Mouse (Mus musculus) liver, embryonic 13.5 days (tissue): ENCODE results near the gene Gmppa. TPM values are rescaled to one million over a fixed set of nuclear protein-coding genes. Genes with fewer than 3 reads are reported as not detected.

Source experiments
- ATAC-seq: fragments of 200-750 bp; cut with Nextera tagmentation; 2 replicates; pipeline ENCODE4 v1.8.0; 2017; ENCODE audit warnings: low read depth, mild to moderate bottlenecking, moderate number of reproducible peaks, moderate library complexity
- DNase-seq: peaks from one replicate; pipeline ENCODE4 v3.0.0; 2022
- H3K27ac ChIP-seq: fragments of 300-500 bp; sonication (generic); 2 replicates; pipeline ENCODE4 v1.5.1; 2015; ENCODE audit warnings: moderate library complexity, mild to moderate bottlenecking, inconsistent platforms
- H3K27me3 ChIP-seq: fragments of 300-500 bp; sonication (generic); 2 replicates; pipeline ENCODE4 v1.6.1; 2015; ENCODE audit warnings: mild to moderate bottlenecking, inconsistent platforms
- H3K36me3 ChIP-seq: fragments of 300-500 bp; sonication (generic); 2 replicates; pipeline ENCODE4 v1.6.1; 2015; ENCODE audit warnings: mild to moderate bottlenecking, inconsistent platforms
- H3K4me1 ChIP-seq: fragments of 300-500 bp; sonication (generic); replicated peaks from 2 replicates; pipeline ENCODE4 v1.6.1; 2015; ENCODE audit warnings: inconsistent platforms
- H3K4me2 ChIP-seq: fragments of 300-500 bp; sonication (generic); 2 replicates; pipeline ENCODE4 v1.6.1; 2015; ENCODE audit warnings: inconsistent platforms, mild to moderate bottlenecking, moderate library complexity
- H3K4me3 ChIP-seq: fragments of 300-500 bp; sonication (generic); replicated peaks from 2 replicates; pipeline ENCODE4 v1.5.1; 2015; ENCODE audit warnings: mild to moderate bottlenecking, inconsistent platforms
- H3K9ac ChIP-seq: fragments of 300-500 bp; sonication (generic); 2 replicates; pipeline ENCODE4 v1.6.1; 2015; ENCODE audit warnings: mild to moderate bottlenecking, inconsistent platforms
- H3K9me3 ChIP-seq: fragments of 300-500 bp; sonication (generic); replicated peaks from 2 replicates; pipeline ENCODE4 v1.6.1; 2016; ENCODE audit warnings: inconsistent platforms
- WGBS: fragments of 180-500 bp; shearing (Covaris S2); methylation state at CpG from one replicate; pipeline ENCODE4 v1.1.7; 2015; ENCODE audit not compliant: insufficient replicate concordance; 5-methylcytosine and 5-hydroxymethylcytosine counted together
- polyA plus RNA-seq: library from polyadenylated mRNA; unstranded; fragments of >200 nt; fragmentation: Nextera tagmentation; extraction: Ambion mirVana; gene quantifications from 2 replicates; pipeline ENCODE4 v1.2.1, GENCODE M21; 2015

Gene Gmppa
- polyA plus RNA-seq, 1 experiment from 2014 or later = 37.1 TPM

- H3K27me3 ChIP-seq = peaks cover 91% of the 10 kb centered on the region
- peaks cover 26% of the 10 kb centered on the region for H3K36me3 ChIP-seq
- H3K9me3 ChIP-seq = no peaks in the 10 kb centered on the region
- H3K4me1 ChIP-seq = peaks cover 30% of the 10 kb centered on the region
- no peak overlapping the region for H3K27ac ChIP-seq
- whole genome bisulfite sequencing = 8% methylated on average over 35 of the region's 35 CpGs
- DNase-seq = peak; percentile 72
- peak; percentile 6; the same call in 1 of the 2 replicates for ATAC-seq
- no peak overlapping the region for H3K9ac ChIP-seq
- H3K4me3 ChIP-seq = peak overlapping the region; percentile 73
- H3K4me2 ChIP-seq = peak overlapping the region; percentile 96
These were observed 41.7 kb downstream of the Gmppa start for GRCm38 (mm10) chr1:75477264-75477965.

GRCm38 (mm10) chr1:75477966-75478290, 42.2 kb downstream of the Gmppa start:
- Histone ChIP-seq H3K4me1 (peaks cover 30% of the 10 kb centered on the region), H3K4me3 (peak overlapping the region; percentile 73), H3K4me2 (peak overlapping the region; percentile 96), H3K9me3 (no peaks in the 10 kb centered on the region), H3K27ac (no peak overlapping the region), H3K36me3 (peaks cover 24% of the 10 kb centered on the region), H3K9ac (no peak overlapping the region), H3K27me3 (peaks cover 91% of the 10 kb centered on the region)
- DNase-seq (no peak), ATAC-seq (no peak)
- 31% methylated on average over 3 of the region's 3 CpGs for WGBS

DNA sequence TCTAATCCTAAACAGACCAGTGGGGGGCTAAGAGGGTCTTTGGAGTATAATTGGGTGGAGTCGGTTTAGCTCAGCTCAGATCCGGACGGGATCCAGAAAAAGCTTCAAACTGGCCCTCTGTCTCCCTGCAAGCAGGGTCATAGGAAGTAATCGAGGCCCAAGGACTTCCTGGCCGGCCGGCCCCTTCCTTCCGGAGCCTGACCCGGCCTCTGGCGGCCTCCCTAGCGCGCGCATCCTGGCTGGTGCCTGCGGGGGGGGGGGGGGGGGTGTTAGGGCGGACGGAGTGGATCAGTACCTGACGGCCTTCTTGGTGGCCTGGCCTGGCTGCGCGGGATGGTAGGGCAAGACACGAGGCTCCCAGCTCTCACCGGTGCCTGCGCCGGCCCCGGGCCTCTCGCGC, 42.8 kb downstream of the Gmppa start:
- H3K27ac ChIP-seq = peak overlapping the region; percentile 27; the same call in 1 of the 2 replicates
- H3K4me2 ChIP-seq = peak overlapping the region; percentile 96
- H3K36me3 ChIP-seq = peaks cover 22% of the 10 kb centered on the region
- H3K4me3 ChIP-seq = peak overlapping the region; percentile 73
- no peak; the same call in 1 of the 2 replicates for ATAC-seq
- H3K9ac ChIP-seq = peak overlapping the region; percentile 73
- H3K27me3 ChIP-seq = peaks cover 91% of the 10 kb centered on the region
- H3K4me1 ChIP-seq = peaks cover 30% of the 10 kb centered on the region
- H3K9me3 ChIP-seq = no peaks in the 10 kb centered on the region
- WGBS = under 1% methylated on average over 7 of the region's 25 CpGs
- DNase-seq = no peak

DNA sequence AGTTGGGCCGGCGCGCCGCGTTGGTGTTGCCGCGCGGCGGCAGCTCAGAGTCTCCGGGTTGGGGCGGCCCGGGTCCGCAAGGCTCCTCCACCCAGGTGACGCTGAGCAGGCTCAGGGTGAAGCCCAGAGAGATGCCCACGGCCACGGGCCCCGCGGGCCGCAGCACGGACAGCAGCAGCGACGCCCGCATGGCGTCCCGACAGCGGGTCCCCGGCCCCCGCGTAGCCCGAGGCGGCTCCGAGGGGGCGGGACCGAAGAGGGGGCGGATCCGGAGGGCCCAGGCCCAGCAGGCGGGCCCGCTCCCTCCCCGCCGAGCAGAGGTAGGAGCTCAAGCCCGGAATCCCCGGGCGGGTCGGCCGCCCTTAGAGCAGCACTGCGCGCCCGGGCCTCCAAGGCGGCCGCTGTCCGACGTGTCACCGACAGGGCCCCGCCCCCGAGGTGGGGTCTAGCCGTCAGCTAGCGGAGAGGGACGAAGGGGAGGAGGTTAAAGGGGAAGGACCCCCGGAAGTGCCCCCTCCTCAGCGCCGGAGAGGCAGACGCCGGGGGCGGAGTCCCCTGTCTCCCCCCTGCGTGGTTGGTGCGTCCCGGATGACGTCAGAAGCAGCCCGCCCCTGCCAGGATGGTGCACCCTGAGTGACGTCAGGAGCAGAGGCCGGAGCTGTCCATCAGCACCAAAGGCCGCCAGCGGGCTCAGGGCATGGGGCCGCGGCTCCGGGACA, 43.3 kb downstream of the Gmppa start, which contains the start of the genes Chpf and Tmem198:
Gene Chpf (minus strand): TSS at position 392 of the 719 bp plus-strand sequence.
Gene Tmem198 (plus strand): TSS at position 617 of the 719 bp plus-strand sequence.
- WGBS = under 1% methylated on average over 55 of the region's 76 CpGs
- peaks cover 30% of the 10 kb centered on the region for H3K4me1 ChIP-seq
- peak within 1 kb of the TSS; percentile 73 for H3K4me3 ChIP-seq
- H3K9me3 ChIP-seq = no peaks in the 10 kb centered on the region
- H3K27ac ChIP-seq = peak within 1 kb of the TSS; percentile 27; the same call in 1 of the 2 replicates
- peak within 1 kb of the TSS; percentile 73 for H3K9ac ChIP-seq
- peaks cover 22% of the 10 kb centered on the region for H3K36me3 ChIP-seq
- peak; percentile 88 for ATAC-seq
- H3K27me3 ChIP-seq = peaks cover 95% of the 10 kb centered on the region
- peak; percentile 91 for DNase-seq
- peak within 1 kb of the TSS; percentile 96 for H3K4me2 ChIP-seq

DNA sequence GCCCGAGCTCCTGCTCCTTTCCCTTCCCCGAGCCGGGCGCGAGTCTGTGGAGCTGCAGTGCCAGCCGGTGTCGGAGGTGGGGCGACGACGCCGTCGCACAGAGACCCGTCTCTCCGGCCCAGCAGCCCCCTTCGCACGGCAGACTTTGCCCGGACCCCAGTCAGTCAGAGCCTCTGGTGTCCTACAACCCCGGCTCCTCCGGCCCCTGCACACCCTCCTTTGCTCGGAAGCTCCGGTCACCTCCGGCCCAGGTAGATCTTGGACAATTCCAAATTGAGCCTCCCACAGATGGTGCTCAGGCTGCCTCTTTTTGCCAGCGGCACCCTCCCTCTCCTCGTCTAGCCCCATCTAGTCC, 43.9 kb downstream of the Gmppa start:
- peaks cover 20% of the 10 kb centered on the region for H3K36me3 ChIP-seq
- ATAC-seq = peak; percentile 4; the same call in 1 of the 2 replicates
- peak overlapping the region; percentile 73 for H3K4me3 ChIP-seq
- peaks cover 97% of the 10 kb centered on the region for H3K27me3 ChIP-seq
- H3K4me2 ChIP-seq = peak overlapping the region; percentile 96
- 4% methylated on average over 24 of the region's 24 CpGs for WGBS
- no peak overlapping the region for H3K9ac ChIP-seq
- no peaks in the 10 kb centered on the region for H3K9me3 ChIP-seq
- H3K27ac ChIP-seq = no peak overlapping the region
- peaks cover 30% of the 10 kb centered on the region for H3K4me1 ChIP-seq
- DNase-seq = no peak

GRCm38 (mm10) chr1:75480036-75480435, 44.3 kb downstream of the Gmppa start:
- ATAC-seq = no peak
- Histone ChIP-seq H3K27me3 (peaks cover 97% of the 10 kb centered on the region), H3K27ac (no peak overlapping the region), H3K9ac (no peak overlapping the region), H3K36me3 (peaks cover 15% of the 10 kb centered on the region), H3K4me1 (peaks cover 30% of the 10 kb centered on the region), H3K9me3 (no peaks in the 10 kb centered on the region), H3K4me2 (peak overlapping the region; percentile 96), H3K4me3 (peak overlapping the region; percentile 73)
- DNase-seq = no peak
- WGBS = 25% methylated on average over 13 of the region's 13 CpGs

GRCm38 (mm10) chr1:75480735-75481134, 45.0 kb downstream of the Gmppa start:
- no peak for ATAC-seq
- H3K27ac ChIP-seq = no peak overlapping the region
- H3K36me3 ChIP-seq = peaks cover 8% of the 10 kb centered on the region
- H3K4me3 ChIP-seq = no peak overlapping the region
- H3K27me3 ChIP-seq = peaks cover 97% of the 10 kb centered on the region
- H3K9me3 ChIP-seq = no peaks in the 10 kb centered on the region
- peaks cover 30% of the 10 kb centered on the region for H3K4me1 ChIP-seq
- H3K4me2 ChIP-seq = no peak overlapping the region
- no peak overlapping the region for H3K9ac ChIP-seq
- 69% methylated on average over 7 of the region's 7 CpGs for WGBS
- no peak for DNase-seq

- no peak for ATAC-seq
- peaks cover 93% of the 10 kb centered on the region for H3K27me3 ChIP-seq
- H3K27ac ChIP-seq = no peak overlapping the region
- 7% methylated on average over 24 of the region's 24 CpGs for WGBS
- H3K4me1 ChIP-seq = peaks cover 12% of the 10 kb centered on the region
- H3K4me2 ChIP-seq = peak overlapping the region; percentile 64; the same call in 1 of the 2 replicates
- H3K36me3 ChIP-seq = no peaks in the 10 kb centered on the region
- no peaks in the 10 kb centered on the region for H3K9me3 ChIP-seq
- DNase-seq = no peak
- no peak overlapping the region for H3K9ac ChIP-seq
- peak overlapping the region; percentile 49; the same call in 1 of the 2 replicates for H3K4me3 ChIP-seq
These were observed 50.8 kb downstream of the Gmppa start for GRCm38 (mm10) chr1:75486561-75486960.

DNA sequence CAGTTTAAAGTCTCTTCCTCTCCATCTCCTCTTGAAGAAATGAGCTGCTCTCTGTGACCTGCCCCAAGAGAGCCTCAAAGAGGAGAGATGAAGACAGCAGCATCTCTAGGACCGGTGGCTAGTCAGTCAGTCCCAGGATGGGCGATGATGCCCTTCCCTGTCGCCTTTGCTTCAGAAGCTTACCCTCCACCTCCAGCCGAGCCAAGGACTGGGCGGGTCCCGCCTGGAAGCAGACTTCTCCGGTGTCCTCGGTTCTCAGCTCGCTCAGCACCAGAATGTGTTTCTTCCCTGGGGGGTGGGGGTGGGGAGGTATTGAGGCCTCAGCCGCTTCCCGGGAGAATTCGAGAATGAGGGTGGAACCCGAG, 51.3 kb downstream of the Gmppa start:
- ATAC-seq (no peak), DNase-seq (no peak)
- Histone ChIP-seq H3K27ac (no peak overlapping the region), H3K4me1 (peaks cover 12% of the 10 kb centered on the region), H3K36me3 (no peaks in the 10 kb centered on the region), H3K9me3 (no peaks in the 10 kb centered on the region), H3K4me2 (peak overlapping the region; percentile 64), H3K27me3 (peaks cover 92% of the 10 kb centered on the region), H3K4me3 (peak overlapping the region; percentile 49), H3K9ac (no peak overlapping the region)
- WGBS = 3% methylated on average over 13 of the region's 13 CpGs

DNA sequence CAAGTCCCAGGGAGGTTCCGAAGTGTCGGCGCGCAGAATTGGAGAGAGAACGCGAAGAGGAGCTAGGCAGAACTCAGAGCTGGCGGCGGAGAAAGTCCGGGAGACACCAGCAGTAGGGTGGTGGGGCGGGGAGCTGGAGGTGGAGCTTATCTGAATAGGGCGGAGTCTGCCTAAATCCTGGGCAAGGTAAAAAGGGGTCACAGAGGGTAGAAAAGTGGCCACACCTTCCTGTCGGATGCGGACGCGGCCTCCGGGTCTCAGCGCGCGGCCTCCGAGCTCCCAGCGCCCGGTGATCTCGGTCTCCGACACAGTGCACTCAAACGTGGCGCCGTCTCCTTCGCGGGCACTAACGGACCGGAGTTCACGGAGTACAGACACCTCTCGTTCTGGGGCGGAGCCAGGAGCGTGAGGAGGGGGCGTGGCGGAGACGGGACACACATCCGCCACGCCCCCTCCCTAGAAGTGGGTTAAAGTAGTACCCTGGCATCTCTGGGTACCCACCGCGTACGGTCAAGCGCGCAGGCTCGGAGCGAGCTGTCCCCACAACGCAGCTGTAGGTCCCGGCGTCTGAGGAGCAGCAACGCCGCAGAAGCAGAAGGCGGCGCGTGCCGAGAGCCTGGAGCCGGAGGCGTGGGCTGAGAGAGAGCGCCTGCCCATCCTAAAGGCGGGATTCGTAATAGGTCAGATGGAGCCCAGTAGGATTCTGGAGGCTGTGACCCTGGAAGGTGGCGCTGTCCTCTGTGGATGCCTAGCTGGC, 51.9 kb downstream of the Gmppa start:
- Histone ChIP-seq H3K4me2 (peak overlapping the region; percentile 64), H3K4me3 (peak overlapping the region; percentile 49), H3K9ac (no peak overlapping the region), H3K4me1 (peaks cover 12% of the 10 kb centered on the region), H3K27ac (no peak overlapping the region), H3K9me3 (no peaks in the 10 kb centered on the region), H3K27me3 (peaks cover 92% of the 10 kb centered on the region), H3K36me3 (no peaks in the 10 kb centered on the region)
- WGBS = 1% methylated on average over 62 of the region's 62 CpGs
- DNase-seq (no peak), ATAC-seq (peak; percentile 61)
